Mouse (Mus musculus): ENCODE measurements around the gene Zfp791. TPM values are rescaled to one million over a fixed set of nuclear protein-coding genes. Genes with fewer than 3 reads are reported as not detected.
"Not testable (repeated sequence)": the region's sequence is repeated elsewhere in the genome, so short reads cannot be mapped to it uniquely, and the experiment has no call there.

The Zfp791 gene
- polyA plus RNA-seq, 1 experiment from 2014 or later: 2.3 TPM

GRCm38 (mm10) chr8:85100076-85100665 is 22.7 kb downstream of the Zfp791 start:
- peaks cover 35% of the 10 kb centered on the region for H3K36me3 ChIP-seq
- H3K4me2 ChIP-seq (replicated peaks): no peak overlapping the region
- H3K4me3 ChIP-seq: no peak overlapping the region
- no peak overlapping the region for H3K9ac ChIP-seq
- no peak overlapping the region for H3K27ac ChIP-seq
- WGBS: 85% methylated on average over 4 of the region's 4 CpGs
- no peaks in the 10 kb centered on the region for H3K4me1 ChIP-seq
- no peaks in the 10 kb centered on the region for H3K27me3 ChIP-seq
- ATAC-seq (ENCODE audit: insufficient number of reproducible peaks, insufficient read depth, low FRiP score, low TSS enrichment): no peak
- no peaks in the 10 kb centered on the region for H3K9me3 ChIP-seq

- WGBS: 91% methylated on average over 4 of the region's 4 CpGs
- no peak overlapping the region for H3K27ac ChIP-seq
- H3K9me3 ChIP-seq: no peaks in the 10 kb centered on the region
- H3K4me3 ChIP-seq: no peak overlapping the region
- no peak overlapping the region for H3K4me2 ChIP-seq (replicated peaks)
- H3K36me3 ChIP-seq: peaks cover 44% of the 10 kb centered on the region
- no peaks in the 10 kb centered on the region for H3K27me3 ChIP-seq
- H3K4me1 ChIP-seq: no peaks in the 10 kb centered on the region
- no peak overlapping the region for H3K9ac ChIP-seq
- no peak for ATAC-seq (ENCODE audit: insufficient number of reproducible peaks, insufficient read depth, low FRiP score, low TSS enrichment)
These were observed 26.0 kb downstream of the Zfp791 start for GRCm38 (mm10) chr8:85096850-85097249.

- WGBS: 90% methylated on average over 16 of the region's 16 CpGs
- no peaks in the 10 kb centered on the region for H3K9me3 ChIP-seq
- H3K36me3 ChIP-seq: peaks cover 47% of the 10 kb centered on the region
- H3K4me2 ChIP-seq (replicated peaks): no peak overlapping the region
- H3K4me3 ChIP-seq: no peak overlapping the region
- H3K27ac ChIP-seq: no peak overlapping the region
- ATAC-seq (ENCODE audit: insufficient number of reproducible peaks, insufficient read depth, low FRiP score, low TSS enrichment): no peak
- no peaks in the 10 kb centered on the region for H3K27me3 ChIP-seq
- no peak overlapping the region for H3K9ac ChIP-seq
- no peaks in the 10 kb centered on the region for H3K4me1 ChIP-seq
These were observed 26.7 kb downstream of the Zfp791 start for GRCm38 (mm10) chr8:85096196-85096595.

- Histone ChIP-seq H3K4me1 (no peaks in the 10 kb centered on the region), H3K27ac (no peak overlapping the region), H3K4me2 (replicated peaks) (no peak overlapping the region), H3K27me3 (no peaks in the 10 kb centered on the region), H3K36me3 (peaks cover 52% of the 10 kb centered on the region), H3K4me3 (no peak overlapping the region), H3K9ac (no peak overlapping the region), H3K9me3 (no peaks in the 10 kb centered on the region)
- ATAC-seq (ENCODE audit: insufficient number of reproducible peaks, insufficient read depth, low FRiP score, low TSS enrichment): no peak
- WGBS: 92% methylated on average over 7 of the region's 7 CpGs
These were observed 27.3 kb downstream of the Zfp791 start for GRCm38 (mm10) chr8:85095566-85095965.

GRCm38 (mm10) chr8:85095051-85095450 is 27.8 kb downstream of the Zfp791 start:
- WGBS: 92% methylated on average over 13 of the region's 13 CpGs
- no peak overlapping the region for H3K9ac ChIP-seq
- no peaks in the 10 kb centered on the region for H3K9me3 ChIP-seq
- ATAC-seq (ENCODE audit: insufficient number of reproducible peaks, insufficient read depth, low FRiP score, low TSS enrichment): no peak
- peaks cover 52% of the 10 kb centered on the region for H3K36me3 ChIP-seq
- H3K27ac ChIP-seq: no peak overlapping the region
- H3K4me2 ChIP-seq (replicated peaks): no peak overlapping the region
- H3K4me3 ChIP-seq: no peak overlapping the region
- H3K27me3 ChIP-seq: no peaks in the 10 kb centered on the region
- no peaks in the 10 kb centered on the region for H3K4me1 ChIP-seq

- Histone ChIP-seq H3K36me3 (peaks cover 49% of the 10 kb centered on the region), H3K4me3 (no peak overlapping the region), H3K9ac (no peak overlapping the region), H3K4me1 (no peaks in the 10 kb centered on the region), H3K9me3 (no peaks in the 10 kb centered on the region), H3K27me3 (no peaks in the 10 kb centered on the region), H3K27ac (no peak overlapping the region), H3K4me2 (replicated peaks) (no peak overlapping the region)
- no peak for ATAC-seq (ENCODE audit: insufficient number of reproducible peaks, insufficient read depth, low FRiP score, low TSS enrichment)
- 26% methylated on average over 21 of the region's 21 CpGs for WGBS
These were observed 31.3 kb downstream of the Zfp791 start for GRCm38 (mm10) chr8:85091526-85092090.

- 92% methylated on average over 11 of the region's 11 CpGs for WGBS
These were observed 32.0 kb downstream of the Zfp791 start for GRCm38 (mm10) chr8:85090856-85091255.

GRCm38 (mm10) chr8:85088771-85089170 is 34.1 kb downstream of the Zfp791 start:
- H3K27me3 ChIP-seq: no peaks in the 10 kb centered on the region
- H3K4me1 ChIP-seq: peaks cover 6% of the 10 kb centered on the region
- no peak overlapping the region for H3K4me2 ChIP-seq (replicated peaks)
- H3K4me3 ChIP-seq: no peak overlapping the region
- 77% methylated on average over 2 of the region's 2 CpGs for WGBS
- H3K9me3 ChIP-seq: no peaks in the 10 kb centered on the region
- no peak overlapping the region for H3K9ac ChIP-seq
- no peak overlapping the region for H3K27ac ChIP-seq
- H3K36me3 ChIP-seq: peaks cover 38% of the 10 kb centered on the region
- ATAC-seq (ENCODE audit: insufficient number of reproducible peaks, insufficient read depth, low FRiP score, low TSS enrichment): no peak

More at GRCm38 (mm10) chr8:85090856-85091255, 32.0 kb downstream of the Zfp791 start:
- Histone ChIP-seq H3K9ac (no peak overlapping the region), H3K4me2 (replicated peaks) (no peak overlapping the region), H3K27me3 (no peaks in the 10 kb centered on the region), H3K36me3 (peaks cover 43% of the 10 kb centered on the region), H3K9me3 (no peaks in the 10 kb centered on the region), H3K4me3 (no peak overlapping the region), H3K27ac (no peak overlapping the region), H3K4me1 (no peaks in the 10 kb centered on the region)
- no peak for ATAC-seq (ENCODE audit: insufficient number of reproducible peaks, insufficient read depth, low FRiP score, low TSS enrichment)

- H3K27me3 ChIP-seq: no peaks in the 10 kb centered on the region
- WGBS: 73% methylated on average over 3 of the region's 3 CpGs
- H3K4me2 ChIP-seq (replicated peaks): no peak overlapping the region
- no peak overlapping the region for H3K27ac ChIP-seq
- peaks cover 32% of the 10 kb centered on the region for H3K36me3 ChIP-seq
- H3K9me3 ChIP-seq: no peaks in the 10 kb centered on the region
- peaks cover 21% of the 10 kb centered on the region for H3K4me1 ChIP-seq
- no peak for ATAC-seq (ENCODE audit: insufficient number of reproducible peaks, insufficient read depth, low FRiP score, low TSS enrichment)
- H3K4me3 ChIP-seq: no peak overlapping the region
- H3K9ac ChIP-seq: no peak overlapping the region
These were observed 36.7 kb downstream of the Zfp791 start for GRCm38 (mm10) chr8:85086238-85086637.

GRCm38 (mm10) chr8:85084633-85085032 is 38.3 kb downstream of the Zfp791 start:
- no peak overlapping the region for H3K4me3 ChIP-seq
- H3K27ac ChIP-seq: no peak overlapping the region
- no peak overlapping the region for H3K4me2 ChIP-seq (replicated peaks)
- no peaks in the 10 kb centered on the region for H3K9me3 ChIP-seq
- 88% methylated on average over 8 of the region's 8 CpGs for WGBS
- no peaks in the 10 kb centered on the region for H3K27me3 ChIP-seq
- H3K9ac ChIP-seq: no peak overlapping the region
- peaks cover 27% of the 10 kb centered on the region for H3K36me3 ChIP-seq
- H3K4me1 ChIP-seq: peaks cover 26% of the 10 kb centered on the region
- ATAC-seq (ENCODE audit: insufficient number of reproducible peaks, insufficient read depth, low FRiP score, low TSS enrichment): no peak

GRCm38 (mm10) chr8:85083108-85083813 is 39.6 kb downstream of the Zfp791 start, which contains the start of gene Man2b1:
Gene Man2b1, plus strand, starts transcription at chr8:85083270.
- Histone ChIP-seq H3K27me3 (no peaks in the 10 kb centered on the region), H3K27ac (no peak within 1 kb of the TSS), H3K4me1 (peaks cover 28% of the 10 kb centered on the region), H3K4me2 (replicated peaks) (peak within 1 kb of the TSS; percentile 71), H3K4me3 (peak within 1 kb of the TSS; percentile 56), H3K9ac (peak within 1 kb of the TSS; percentile 46), H3K36me3 (peaks cover 25% of the 10 kb centered on the region), H3K9me3 (no peaks in the 10 kb centered on the region)
- WGBS: under 1% methylated on average over 30 of the region's 30 CpGs
- peak; percentile 70; the same call in 1 of the 2 replicates for ATAC-seq (ENCODE audit: insufficient number of reproducible peaks, insufficient read depth, low FRiP score, low TSS enrichment)

- H3K4me1 ChIP-seq: peaks cover 28% of the 10 kb centered on the region
- H3K4me2 ChIP-seq (replicated peaks): not testable (repeated sequence)
- WGBS: 87% methylated on average over 4 of the region's 4 CpGs
These were observed 40.7 kb downstream of the Zfp791 start for GRCm38 (mm10) chr8:85082169-85082568.

More at GRCm38 (mm10) chr8:85082169-85082568, 40.7 kb downstream of the Zfp791 start:
- not testable (repeated sequence) for H3K9me3 ChIP-seq; H3K9ac ChIP-seq; ATAC-seq (ENCODE audit: insufficient number of reproducible peaks, insufficient read depth, low FRiP score, low TSS enrichment); H3K27me3 ChIP-seq; H3K4me3 ChIP-seq; H3K27ac ChIP-seq
- H3K36me3 ChIP-seq: peaks cover 14% of the 10 kb centered on the region

Measured in embryonic facial prominence, embryonic 12.5 days (tissue).